Mouse (Mus musculus) liver, adult (tissue): ENCODE measurements around the gene Gpr22.

ENCODE experiments used
- GATA4 ChIP-seq: IDR thresholded peaks from 2 replicates; pipeline ENCODE4 v1.6.1; 2014; ENCODE audit warnings: mild to moderate bottlenecking, low read length; ENCODE audit not compliant: insufficient replicate concordance

The Gpr22 gene

DNA sequence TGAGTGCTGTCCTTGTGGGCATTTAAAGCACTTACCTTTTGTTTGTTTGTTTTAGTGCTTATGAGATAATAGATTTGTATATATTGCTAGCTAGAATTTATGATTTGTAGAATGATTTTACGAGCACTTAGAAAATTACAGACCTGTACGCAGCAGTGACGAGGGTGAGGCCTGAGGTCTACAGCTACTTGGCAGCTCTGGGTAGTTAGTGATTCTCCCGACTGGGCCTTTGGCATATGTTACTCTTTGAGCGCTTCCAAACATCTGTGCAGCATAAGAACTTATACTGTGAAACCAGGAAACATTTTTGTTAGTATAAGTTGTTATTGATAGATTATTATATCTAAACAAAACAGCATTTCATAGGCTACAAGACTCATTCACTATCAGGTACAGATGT, 12.3 kb downstream of the Gpr22 start:
- no peak for TF ChIP-seq GATA4

DNA sequence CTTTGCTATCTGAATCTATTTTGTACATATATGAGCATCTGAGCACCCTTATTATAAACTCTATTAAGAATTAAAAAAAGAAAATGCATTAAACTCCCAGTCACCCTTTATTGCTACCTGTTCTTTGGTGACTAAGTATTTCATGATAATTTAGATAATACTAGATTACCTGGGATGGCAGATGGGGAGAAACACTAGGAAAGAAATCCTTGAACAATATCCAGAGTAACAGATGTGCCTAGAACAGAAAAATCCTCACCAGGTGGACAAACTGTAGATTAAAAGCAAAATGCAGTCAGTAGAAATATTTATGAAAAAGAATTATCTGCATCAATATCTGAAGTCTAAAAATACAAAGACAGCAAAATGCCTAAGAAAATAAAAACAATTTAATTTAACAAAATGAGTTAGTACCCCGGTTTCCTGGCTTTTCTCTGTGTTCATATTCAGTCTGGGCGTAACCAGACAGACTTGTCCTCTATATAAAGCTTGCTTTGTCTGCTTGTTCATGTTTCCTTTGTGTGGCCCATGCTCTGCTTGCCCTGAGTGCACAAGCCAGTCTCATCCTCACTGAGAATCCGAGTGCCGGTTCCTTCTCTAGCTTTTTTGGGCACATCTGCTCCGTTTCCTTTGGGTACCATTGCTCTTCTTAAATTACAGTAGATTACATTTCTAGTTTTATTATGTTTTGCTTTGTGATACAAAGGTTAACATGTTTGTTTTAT, 13.0 kb downstream of the Gpr22 start:
- TF ChIP-seq GATA4, result no peak

- TF ChIP-seq GATA4, result no peak
These were observed 20.5 kb downstream of the Gpr22 start for GRCm38 (mm10) chr12:31693278-31693677.

DNA sequence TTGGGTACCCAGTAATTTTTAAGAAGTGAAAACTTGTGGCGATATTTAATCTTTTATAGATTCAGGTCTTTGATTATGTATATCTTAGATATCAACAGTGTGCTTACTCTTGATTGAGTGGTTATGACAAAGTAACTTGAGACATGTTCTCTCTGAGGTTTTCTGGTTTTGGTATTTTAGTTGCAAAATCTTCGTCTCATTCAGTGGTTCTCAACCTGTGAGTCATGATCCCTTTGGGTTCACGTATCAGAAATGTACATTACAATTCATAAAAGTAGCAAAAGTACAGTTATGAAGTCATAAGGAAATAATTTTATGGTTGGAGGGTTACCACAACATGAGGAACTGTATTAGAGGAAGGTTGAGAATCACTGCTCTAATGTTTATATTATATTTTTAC, 27.1 kb downstream of the Gpr22 start:
- no peak for TF ChIP-seq GATA4

GRCm38 (mm10) chr12:31667187-31667586, 46.6 kb downstream of the Gpr22 start:
- no peak for TF ChIP-seq GATA4

- TF ChIP-seq GATA4, result no peak
These were observed 47.7 kb downstream of the Gpr22 start for GRCm38 (mm10) chr12:31665999-31666398.
